Mouse (Mus musculus) neutrophil, adult 5-6 weeks (primary cell): Measurements from ENCODE around the gene Dlk1. TPM values are rescaled to one million over a fixed set of nuclear protein-coding genes. Genes with fewer than 3 reads are reported as not detected.

Experiments
- ATAC-seq: fragments of 151-379, 151-347 bp; 2 replicates; pipeline ENCODE4 v1.8.0; 2017; ENCODE audit warnings: mild to moderate bottlenecking, moderate TSS enrichment; ENCODE audit not compliant: insufficient number of reproducible peaks, poor library complexity, low FRiP score, severe bottlenecking; ENCODE audit errors: extremely low read depth
- total RNA-seq: library from RNA; stranded (forward); fragments of 200-1000 nt; gene quantifications from 2 replicates; pipeline ENCODE4 v1.2.3, GENCODE M21; 2017

Gene Dlk1
- total RNA-seq, 1 experiment from 2014 or later: not detected

GRCm38 (mm10) chr12:109512151-109512907, 59.7 kb downstream of the Dlk1 start:
- no peak for ATAC-seq

Other genes with a start within 250 kb of the Dlk1 start
- gene Rtl1, start 147.5 kb downstream of the Dlk1 start, total RNA-seq: not detected in 2 replicates